Mouse (Mus musculus): ENCODE data around the gene Slc6a16.
"Not testable (repeated sequence)": the region's sequence is repeated elsewhere in the genome, so short reads cannot be mapped to it uniquely, and the experiment has no call there.

The Slc6a16 gene

GRCm38 (mm10) chr7:45255822-45256221 lies 14.9 kb downstream of the Slc6a16 start:
- DNase-seq: not testable (repeated sequence)

- no peak for DNase-seq
Observed at GRCm38 (mm10) chr7:45257063-45257840, 16.4 kb downstream of the Slc6a16 start.

- DNase-seq: no peak
Observed at GRCm38 (mm10) chr7:45259281-45259680, 18.4 kb downstream of the Slc6a16 start.

GRCm38 (mm10) chr7:45262266-45262665 lies 21.4 kb downstream of the Slc6a16 start:
- DNase-seq: no peak

- no peak for DNase-seq
Observed at GRCm38 (mm10) chr7:45263006-45263607, 22.2 kb downstream of the Slc6a16 start.

- no peak for DNase-seq
Observed at GRCm38 (mm10) chr7:45264348-45264747, 23.5 kb downstream of the Slc6a16 start.

GRCm38 (mm10) chr7:45265518-45265917 lies 24.6 kb downstream of the Slc6a16 start:
- no peak for DNase-seq

- DNase-seq: no peak
Observed at GRCm38 (mm10) chr7:45272786-45273412, 32.0 kb downstream of the Slc6a16 start.

GRCm38 (mm10) chr7:45273672-45274071 lies 32.8 kb downstream of the Slc6a16 start:
- no peak for DNase-seq

GRCm38 (mm10) chr7:45277136-45277760 lies 36.4 kb downstream of the Slc6a16 start, which contains the start of gene Slc6a21:
Gene Slc6a21 (plus strand): TSS chr7:45277513.
- peak; percentile 72 to 75 for DNase-seq

- DNase-seq: no peak
Observed at GRCm38 (mm10) chr7:45286486-45286885, 45.6 kb downstream of the Slc6a16 start.

- DNase-seq: no peak
Observed at GRCm38 (mm10) chr7:45296626-45297025, 55.7 kb downstream of the Slc6a16 start.

- no peak for DNase-seq
Observed at GRCm38 (mm10) chr7:45297563-45297962, 56.7 kb downstream of the Slc6a16 start.

GRCm38 (mm10) chr7:45299752-45300151 lies 58.9 kb downstream of the Slc6a16 start:
- DNase-seq: peak; percentile 32 to 36

GRCm38 (mm10) chr7:45300270-45300669 lies 59.4 kb downstream of the Slc6a16 start:
- DNase-seq: peak; percentile 32 to 46

GRCm38 (mm10) chr7:45302626-45303025 lies 61.7 kb downstream of the Slc6a16 start:
- DNase-seq: no peak

- DNase-seq: no peak
Observed at GRCm38 (mm10) chr7:45304869-45305268, 64.0 kb downstream of the Slc6a16 start.

GRCm38 (mm10) chr7:45305275-45305674 lies 64.4 kb downstream of the Slc6a16 start:
- DNase-seq: peak; percentile 40 to 45

- no peak for DNase-seq
Observed at GRCm38 (mm10) chr7:45308551-45309240, 67.8 kb downstream of the Slc6a16 start.

GRCm38 (mm10) chr7:45309455-45309854 lies 68.6 kb downstream of the Slc6a16 start:
- peak; percentile 32 to 41 for DNase-seq

GRCm38 (mm10) chr7:45312023-45312422 lies 71.1 kb downstream of the Slc6a16 start:
- DNase-seq: no peak

- no peak for DNase-seq
Observed at GRCm38 (mm10) chr7:45312686-45313453, 72.0 kb downstream of the Slc6a16 start.

All from thymus, postnatal 36 days (tissue).